ENCODE assay signal across 19 mouse cellular contexts in the genomic region with DNA sequence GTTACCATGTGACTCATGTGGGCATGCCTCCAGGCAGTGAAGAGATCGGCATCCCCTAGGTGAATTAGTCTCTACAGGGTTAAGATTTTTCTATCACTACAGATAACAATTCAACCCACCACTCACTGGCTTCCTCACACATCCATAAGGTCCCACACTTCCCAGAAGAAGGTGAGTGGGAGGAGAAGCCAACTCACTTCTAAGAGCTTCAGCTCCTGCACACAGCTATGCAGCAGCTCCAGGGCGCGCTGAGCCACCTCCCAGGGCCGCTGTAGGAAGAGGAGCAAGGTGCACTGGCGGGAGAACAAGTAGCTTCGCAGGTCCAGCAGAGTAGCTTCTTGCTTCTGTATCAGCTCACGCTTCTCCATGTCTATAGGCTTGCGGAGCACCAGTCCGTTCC.
"Had no signal": no experiment of that assay in that cellular context is flagged by ENCODE, and none has a peak within 500 bp of the region (broad histone marks: within the 10 kb centered on the region; RNA-seq: fewer than 3 reads in every experiment).

No protein-coding gene starts in this region.

- H3K27me3 ChIP-seq: intestine, embryonic 15.5 days; kidney, embryonic 15.5 days; midbrain, embryonic 12.5 days; midbrain, embryonic 15.5 days; neural tube, embryonic 12.5 days; neural tube, embryonic 15.5 days had no signal

- H3K4me3 ChIP-seq: intestine, embryonic 15.5 days; kidney, embryonic 15.5 days; midbrain, embryonic 12.5 days; midbrain, embryonic 15.5 days; neural tube, embryonic 12.5 days; neural tube, embryonic 15.5 days had no signal

- H3K4me1 ChIP-seq: intestine, embryonic 15.5 days; kidney, embryonic 15.5 days; midbrain, embryonic 12.5 days; midbrain, embryonic 15.5 days; neural tube, embryonic 12.5 days; neural tube, embryonic 15.5 days had no signal

- H3K27ac ChIP-seq: intestine, embryonic 15.5 days; kidney, embryonic 15.5 days; liver, embryonic 14.5 days; macrophage; midbrain, embryonic 12.5 days; midbrain, embryonic 15.5 days; neural tube, embryonic 12.5 days; neural tube, embryonic 15.5 days; stomach, postnatal 0 days had no signal

- H3K9me3 ChIP-seq: intestine, embryonic 15.5 days; kidney, embryonic 15.5 days; midbrain, embryonic 12.5 days; midbrain, embryonic 15.5 days; neural tube, embryonic 12.5 days; neural tube, embryonic 15.5 days had no signal

- ATAC-seq: intestine, embryonic 15.5 days; lung, postnatal 0 days; midbrain, embryonic 15.5 days had no signal

- DNase-seq: kidney, adult 11 months; kidney, adult 8-10 months; kidney, postnatal 10 days; kidney, postnatal 36 days; layer of hippocampus, postnatal 36 days; lung, embryonic 14.5 days; thymus, adult 2 months; thymus, postnatal 14 days; thymus, postnatal 4 days had no signal

- H3K4me2 ChIP-seq: intestine, embryonic 15.5 days; kidney, embryonic 15.5 days; lung, embryonic 14.5 days; midbrain, embryonic 12.5 days; midbrain, embryonic 15.5 days; neural tube, embryonic 12.5 days; neural tube, embryonic 15.5 days had no signal

- H3K9ac ChIP-seq: intestine, embryonic 15.5 days; kidney, embryonic 15.5 days; liver, embryonic 14.5 days; lung, embryonic 14.5 days; midbrain, embryonic 12.5 days; midbrain, embryonic 15.5 days; neural tube, embryonic 12.5 days; neural tube, embryonic 15.5 days had no signal
